Mouse (Mus musculus): ENCODE results near the gene Susd3. TPM values are rescaled to one million over a fixed set of nuclear protein-coding genes. Genes with fewer than 3 reads are reported as not detected.

Gene Susd3
- polyA plus RNA-seq (2012; rRNA removed): 7.1 and 7.9 TPM in 2 replicates

DNA sequence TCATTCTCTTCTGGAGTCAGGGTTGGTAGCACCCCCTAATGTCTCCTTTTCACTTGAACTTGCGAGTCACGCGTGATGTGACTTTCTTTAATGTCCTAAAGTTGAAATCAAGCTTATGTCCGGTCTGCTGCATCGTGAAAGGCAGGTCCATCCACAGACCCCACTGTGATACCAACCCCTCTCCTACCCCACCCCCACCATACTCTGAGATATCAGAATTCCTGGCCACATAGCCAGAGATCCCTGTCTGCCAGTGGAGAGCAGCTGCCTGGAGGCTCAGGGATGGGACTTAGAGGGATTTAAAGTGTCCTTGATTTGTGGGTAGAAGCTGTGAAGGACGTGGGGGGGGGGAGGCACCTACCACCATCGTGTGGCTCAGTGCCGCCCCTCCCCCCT, at the start of gene Susd3:
Susd3 (minus strand) TSS at position 240 of the 396 bp plus-strand sequence.
- TF ChIP-seq POLR2A (IDR thresholded peaks at IDR 0.05; ENCODE audit: borderline replicate concordance, extremely low read depth, low read depth, low read length) (no peak), CTCF (IDR thresholded peaks at IDR 0.05; ENCODE audit: insufficient read depth, low read length) (no peak)
- WGBS: 22% methylated on average over 8 of the region's 8 CpGs
- H3K4me1 ChIP-seq (ENCODE audit: control insufficient read depth, insufficient read depth, low read length): peaks cover 6% of the 10 kb centered on the region
- peak within 1 kb of the TSS; percentile 66 for H3K4me3 ChIP-seq (replicated peaks; ENCODE audit: extremely low read depth, low read depth, low read length)
- no peak for DNase-seq

GRCm38 (mm10) chr13:49296270-49296669, 47.8 kb upstream of the Susd3 start:
- 78% methylated on average over 7 of the region's 7 CpGs for WGBS
- no peak for DNase-seq
- no peaks in the 10 kb centered on the region; the same call in 1 of the 2 replicates for H3K4me1 ChIP-seq (ENCODE audit: control insufficient read depth, insufficient read depth, low read length)
- TF ChIP-seq CTCF (IDR thresholded peaks at IDR 0.05; ENCODE audit: insufficient read depth, low read length): no peak
- TF ChIP-seq POLR2A (IDR thresholded peaks at IDR 0.05; ENCODE audit: borderline replicate concordance, extremely low read depth, low read depth, low read length): no peak
- H3K4me3 ChIP-seq (replicated peaks; ENCODE audit: extremely low read depth, low read depth, low read length): no peak overlapping the region

- TF ChIP-seq POLR2A (IDR thresholded peaks at IDR 0.05; ENCODE audit: borderline replicate concordance, extremely low read depth, low read depth, low read length): no peak
- no peak for TF ChIP-seq CTCF (IDR thresholded peaks at IDR 0.05; ENCODE audit: insufficient read depth, low read length)
- 70% methylated on average over 9 of the region's 9 CpGs for WGBS
- Histone ChIP-seq H3K4me3 (replicated peaks; ENCODE audit: extremely low read depth, low read depth, low read length) (no peak overlapping the region), H3K4me1 (ENCODE audit: control insufficient read depth, insufficient read depth, low read length) (no peaks in the 10 kb centered on the region; the same call in 1 of the 2 replicates)
- DNase-seq: no peak
Measured at GRCm38 (mm10) chr13:49294108-49294507, 45.6 kb upstream of the Susd3 start.

DNA sequence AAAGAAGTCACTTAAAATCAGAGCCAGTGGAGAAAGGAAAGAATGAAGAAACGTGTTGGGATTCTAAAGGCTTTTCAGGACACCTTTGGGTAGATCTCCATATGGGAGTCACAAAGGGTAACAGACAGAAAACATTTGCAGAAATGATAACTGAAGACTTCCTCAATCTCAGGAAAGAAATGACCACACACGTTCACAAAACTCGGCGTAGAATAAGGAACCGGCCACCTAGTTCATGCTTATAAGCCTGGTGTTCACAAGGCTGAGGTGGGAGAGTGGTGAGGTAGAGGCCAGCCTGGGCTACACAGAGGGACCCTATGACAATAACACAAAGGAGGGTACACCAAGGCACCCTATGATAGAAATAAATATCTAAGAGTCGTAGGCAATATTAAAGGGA, 43.4 kb upstream of the Susd3 start:
- Histone ChIP-seq H3K4me3 (replicated peaks; ENCODE audit: extremely low read depth, low read depth, low read length) (no peak overlapping the region), H3K4me1 (ENCODE audit: control insufficient read depth, insufficient read depth, low read length) (no peaks in the 10 kb centered on the region)
- TF ChIP-seq POLR2A (IDR thresholded peaks at IDR 0.05; ENCODE audit: borderline replicate concordance, extremely low read depth, low read depth, low read length) (no peak), CTCF (IDR thresholded peaks at IDR 0.05; ENCODE audit: insufficient read depth, low read length) (no peak)
- DNase-seq: no peak
- 83% methylated on average over 6 of the region's 6 CpGs for WGBS

DNA sequence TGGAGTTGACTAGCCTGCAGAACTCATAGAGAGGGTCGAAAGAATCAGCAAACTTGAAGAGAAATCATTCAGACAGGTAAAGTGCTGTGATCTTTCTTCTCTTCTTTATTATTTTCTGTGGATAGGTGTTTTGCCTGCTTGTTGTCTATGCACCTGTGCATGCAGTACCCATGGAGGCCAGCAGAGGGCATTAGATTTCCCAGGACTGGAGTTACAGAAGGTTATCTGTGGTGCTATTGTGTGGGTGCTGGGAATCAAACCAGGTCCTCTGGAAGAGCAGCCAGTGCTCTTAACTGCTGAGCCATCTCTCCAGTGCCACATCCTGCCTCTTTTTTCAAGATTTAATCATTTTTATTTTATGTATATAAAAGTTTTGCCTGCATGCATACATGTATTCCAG, 42.9 kb upstream of the Susd3 start:
- no peak for TF ChIP-seq POLR2A (IDR thresholded peaks at IDR 0.05; ENCODE audit: borderline replicate concordance, extremely low read depth, low read depth, low read length)
- peak; percentile 34; the same call in 1 of the 2 replicates for TF ChIP-seq CTCF (IDR thresholded peaks at IDR 0.05; ENCODE audit: insufficient read depth, low read length)
- WGBS: 56% methylated on average over 1 of the region's 1 CpGs
- DNase-seq: no peak

GRCm38 (mm10) chr13:49287224-49287623, 38.7 kb upstream of the Susd3 start:
- no peak for TF ChIP-seq POLR2A (IDR thresholded peaks at IDR 0.05; ENCODE audit: borderline replicate concordance, extremely low read depth, low read depth, low read length)
- H3K4me1 ChIP-seq (ENCODE audit: control insufficient read depth, insufficient read depth, low read length): no peaks in the 10 kb centered on the region
- 90% methylated on average over 6 of the region's 6 CpGs for WGBS
- no peak for DNase-seq
- no peak overlapping the region for H3K4me3 ChIP-seq (replicated peaks; ENCODE audit: extremely low read depth, low read depth, low read length)

More for the DNA sequence above, 42.9 kb upstream of the Susd3 start:
- Histone ChIP-seq H3K4me3 (replicated peaks; ENCODE audit: extremely low read depth, low read depth, low read length) (no peak overlapping the region), H3K4me1 (ENCODE audit: control insufficient read depth, insufficient read depth, low read length) (no peaks in the 10 kb centered on the region)

DNA sequence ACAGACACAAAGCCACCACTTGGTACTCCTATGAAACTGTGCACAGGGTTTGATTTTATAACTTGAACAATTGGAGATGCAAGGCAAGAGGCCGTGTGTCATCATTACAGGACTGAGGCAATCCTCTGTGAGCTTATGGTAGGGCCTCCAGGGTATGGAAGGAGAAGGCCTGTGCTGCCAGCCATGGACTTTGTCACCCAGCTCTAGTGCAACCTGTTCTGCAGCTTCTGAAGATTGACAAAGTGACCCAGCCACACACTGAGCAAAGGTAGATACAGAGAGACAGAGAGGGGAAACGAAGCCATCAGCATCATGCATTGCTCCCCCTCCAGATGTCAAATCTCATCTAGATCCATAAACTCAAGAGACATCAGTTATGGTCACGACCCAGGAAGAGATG, 38.2 kb upstream of the Susd3 start:
- H3K4me1 ChIP-seq (ENCODE audit: control insufficient read depth, insufficient read depth, low read length): no peaks in the 10 kb centered on the region
- no peak overlapping the region for H3K4me3 ChIP-seq (replicated peaks; ENCODE audit: extremely low read depth, low read depth, low read length)
- whole genome bisulfite sequencing: 79% methylated on average over 3 of the region's 3 CpGs
- TF ChIP-seq POLR2A (IDR thresholded peaks at IDR 0.05; ENCODE audit: borderline replicate concordance, extremely low read depth, low read depth, low read length) (no peak), CTCF (IDR thresholded peaks at IDR 0.05; ENCODE audit: insufficient read depth, low read length) (no peak)
- DNase-seq: no peak

DNA sequence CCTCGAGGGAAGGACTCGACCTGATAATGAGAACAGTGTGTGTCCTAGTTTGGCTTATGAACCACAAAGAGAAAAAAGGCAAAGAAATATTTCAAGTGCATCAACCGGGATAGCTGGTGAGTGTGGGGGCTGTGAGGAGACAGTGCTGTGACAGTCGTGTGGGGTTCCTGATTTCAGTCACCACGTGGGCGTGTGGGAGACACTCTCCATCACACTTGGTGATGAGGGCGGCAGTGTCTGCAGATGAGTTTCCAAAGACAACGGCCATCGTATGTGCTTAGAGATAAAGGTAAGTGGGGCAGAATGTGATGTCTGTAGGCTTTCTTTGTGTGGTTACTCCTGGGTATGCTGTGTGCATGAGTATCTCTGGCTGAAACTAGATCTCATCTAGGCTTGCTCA, 35.2 kb upstream of the Susd3 start:
- DNase-seq: no peak
- WGBS: 72% methylated on average over 9 of the region's 9 CpGs
- H3K4me3 ChIP-seq (replicated peaks; ENCODE audit: extremely low read depth, low read depth, low read length): no peak overlapping the region
- TF ChIP-seq POLR2A (IDR thresholded peaks at IDR 0.05; ENCODE audit: borderline replicate concordance, extremely low read depth, low read depth, low read length) (no peak), CTCF (IDR thresholded peaks at IDR 0.05; ENCODE audit: insufficient read depth, low read length) (no peak)
- no peaks in the 10 kb centered on the region for H3K4me1 ChIP-seq (ENCODE audit: control insufficient read depth, insufficient read depth, low read length)

GRCm38 (mm10) chr13:49282168-49282567, 33.7 kb upstream of the Susd3 start:
- no peak overlapping the region for H3K4me3 ChIP-seq (replicated peaks; ENCODE audit: extremely low read depth, low read depth, low read length)
- TF ChIP-seq CTCF (IDR thresholded peaks at IDR 0.05; ENCODE audit: insufficient read depth, low read length): no peak
- TF ChIP-seq POLR2A (IDR thresholded peaks at IDR 0.05; ENCODE audit: borderline replicate concordance, extremely low read depth, low read depth, low read length): no peak
- no peaks in the 10 kb centered on the region for H3K4me1 ChIP-seq (ENCODE audit: control insufficient read depth, insufficient read depth, low read length)
- no peak for DNase-seq
- 58% methylated on average over 2 of the region's 2 CpGs for WGBS

DNA sequence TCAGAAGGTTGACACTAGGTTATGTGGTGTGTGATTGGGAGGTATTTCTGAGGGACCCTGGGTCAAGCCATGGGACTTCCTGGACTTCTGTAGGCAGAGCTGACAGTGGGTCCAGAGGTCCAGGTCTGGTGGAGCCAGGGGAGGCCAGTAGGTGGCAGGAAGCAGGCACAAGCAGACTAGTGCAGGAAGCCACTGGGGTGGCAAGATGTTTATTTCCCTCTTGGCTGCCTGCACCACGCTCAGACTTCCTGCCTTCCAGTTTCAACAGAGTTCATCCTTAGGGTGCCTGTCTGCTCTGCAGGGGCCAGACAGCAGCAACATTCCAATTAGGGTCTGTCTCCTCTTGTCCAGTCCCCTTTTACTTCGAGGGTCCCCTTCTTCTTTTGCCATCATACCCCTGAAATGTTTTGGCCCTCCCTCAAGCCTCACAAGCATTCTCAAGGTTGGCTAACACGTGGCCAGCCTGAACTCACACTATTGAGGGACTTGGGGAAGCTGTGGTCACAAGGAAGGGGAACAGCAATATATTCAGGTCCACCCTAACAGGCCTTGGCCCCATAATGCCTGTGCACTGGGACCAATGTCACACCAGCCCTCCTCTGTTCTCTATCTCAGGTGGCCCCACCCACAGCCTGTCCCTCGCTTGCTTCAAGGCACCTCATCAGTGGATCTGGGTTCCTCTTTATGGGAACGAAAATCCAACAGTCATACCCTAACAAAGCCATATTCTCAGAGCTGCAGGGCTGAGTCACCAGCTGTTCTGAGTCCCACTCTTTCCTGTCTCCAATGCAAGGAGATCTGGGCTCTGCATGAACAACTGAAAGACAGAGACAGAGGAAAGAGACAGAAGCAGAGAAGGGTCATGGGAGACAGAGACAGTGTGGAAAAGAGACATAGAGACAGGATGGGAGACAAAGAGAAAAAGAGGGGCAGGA, 23.6 kb upstream of the Susd3 start:
- WGBS: 33% methylated on average over 5 of the region's 5 CpGs
- DNase-seq: no peak

More for the DNA sequence above, 23.6 kb upstream of the Susd3 start:
- H3K4me1 ChIP-seq (ENCODE audit: control insufficient read depth, insufficient read depth, low read length): peaks cover 4% of the 10 kb centered on the region; the same call in 1 of the 2 replicates
- no peak overlapping the region for H3K4me3 ChIP-seq (replicated peaks; ENCODE audit: extremely low read depth, low read depth, low read length)
- TF ChIP-seq POLR2A (IDR thresholded peaks at IDR 0.05; ENCODE audit: borderline replicate concordance, extremely low read depth, low read depth, low read length) (no peak), CTCF (IDR thresholded peaks at IDR 0.05; ENCODE audit: insufficient read depth, low read length) (peak; percentile 44)

Measured in lung, adult 2 months (tissue).